Mouse (Mus musculus): ENCODE measurements around the gene Dnajb14. TPM values are rescaled to one million over a fixed set of nuclear protein-coding genes. Genes with fewer than 3 reads are reported as not detected.
A peak's percentile ranks its signal among the peaks of the same experiment; 100 is the strongest.

The Dnajb14 gene
- polyA plus RNA-seq, 1 experiment, result 22.3 TPM

DNA sequence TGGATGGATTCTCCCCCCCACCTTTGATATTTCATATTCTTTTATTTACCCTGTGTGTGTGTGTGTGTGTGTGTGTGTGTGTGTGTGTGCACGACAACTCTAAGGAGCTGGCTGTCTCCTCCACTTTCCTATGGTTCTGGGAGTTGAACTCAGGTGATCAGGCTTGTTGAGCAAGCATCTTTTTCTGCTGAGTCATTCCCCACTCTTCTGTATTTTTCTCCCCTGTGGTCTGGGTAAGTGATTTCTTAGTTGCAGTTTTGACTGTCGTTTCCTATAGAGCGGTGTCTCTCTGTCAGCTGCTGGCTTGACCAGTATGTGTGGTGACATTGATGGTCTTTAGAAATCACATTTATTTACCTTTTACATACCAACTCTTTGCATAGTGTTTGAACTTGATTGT is 11.8 kb downstream of the Dnajb14 start:
- TF ChIP-seq CTCF (IDR thresholded peaks at IDR 0.05; ENCODE audit: extremely low read depth, insufficient read depth, low read length) (no peak), POLR2A (IDR thresholded peaks at IDR 0.05; ENCODE audit: extremely low read depth, insufficient read depth, low read length) (no peak)
- no peak overlapping the region for H3K27ac ChIP-seq (ENCODE audit: insufficient read depth, low read length)
- H3K4me3 ChIP-seq (ENCODE audit: insufficient read depth, low read length), result no peak overlapping the region
- H3K4me1 ChIP-seq (ENCODE audit: control insufficient read depth, insufficient read depth, low read length), result peaks cover 1% of the 10 kb centered on the region

DNA sequence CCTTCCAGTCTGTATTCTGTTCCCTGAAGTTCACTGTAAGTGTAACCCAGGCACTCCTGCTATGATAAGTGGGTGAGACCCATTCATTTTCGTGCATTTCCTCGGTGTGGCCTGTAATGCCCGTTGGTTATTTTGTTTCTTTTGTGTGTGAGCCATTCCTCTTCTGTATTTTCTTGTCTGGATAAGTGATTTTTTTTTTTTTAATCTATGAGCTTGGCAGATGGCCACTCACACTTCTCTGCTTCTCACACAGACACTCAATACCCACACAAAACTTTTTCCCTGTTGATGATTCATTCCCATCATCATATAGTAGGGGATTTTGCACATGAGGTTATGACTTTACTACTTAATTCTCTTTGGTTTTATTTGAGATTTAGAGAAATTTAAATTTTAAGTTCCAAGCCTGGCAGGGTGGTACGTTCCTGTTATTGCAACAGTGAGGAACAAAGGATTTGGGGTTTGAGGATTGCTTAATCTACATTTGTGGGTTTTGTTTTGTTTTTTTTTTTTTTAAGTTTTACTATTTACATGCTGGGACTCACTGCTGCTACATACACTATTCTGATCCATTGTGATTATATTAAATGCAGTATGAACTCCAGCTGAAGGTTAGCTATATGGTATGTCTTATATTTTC is 12.8 kb downstream of the Dnajb14 start:
- no peak for TF ChIP-seq POLR2A (IDR thresholded peaks at IDR 0.05; ENCODE audit: extremely low read depth, insufficient read depth, low read length)
- TF ChIP-seq CTCF (IDR thresholded peaks at IDR 0.05; ENCODE audit: extremely low read depth, insufficient read depth, low read length), result no peak
- Histone ChIP-seq H3K27ac (ENCODE audit: insufficient read depth, low read length) (no peak overlapping the region), H3K4me1 (ENCODE audit: control insufficient read depth, insufficient read depth, low read length) (peaks cover 1% of the 10 kb centered on the region), H3K4me3 (ENCODE audit: insufficient read depth, low read length) (no peak overlapping the region)

- no peak overlapping the region for H3K4me3 ChIP-seq (ENCODE audit: insufficient read depth, low read length)
Observed at GRCm38 (mm10) chr3:137881093-137881492, 13.6 kb downstream of the Dnajb14 start.

GRCm38 (mm10) chr3:137887961-137888360 is 20.5 kb downstream of the Dnajb14 start:
- Histone ChIP-seq H3K4me3 (ENCODE audit: insufficient read depth, low read length) (no peak overlapping the region), H3K4me1 (ENCODE audit: control insufficient read depth, insufficient read depth, low read length) (no peaks in the 10 kb centered on the region), H3K27ac (ENCODE audit: insufficient read depth, low read length) (no peak overlapping the region)
- TF ChIP-seq CTCF (IDR thresholded peaks at IDR 0.05; ENCODE audit: extremely low read depth, insufficient read depth, low read length) (no peak), POLR2A (IDR thresholded peaks at IDR 0.05; ENCODE audit: extremely low read depth, insufficient read depth, low read length) (no peak)

More at GRCm38 (mm10) chr3:137881093-137881492, 13.6 kb downstream of the Dnajb14 start:
- TF ChIP-seq CTCF (IDR thresholded peaks at IDR 0.05; ENCODE audit: extremely low read depth, insufficient read depth, low read length) (no peak), POLR2A (IDR thresholded peaks at IDR 0.05; ENCODE audit: extremely low read depth, insufficient read depth, low read length) (no peak)
- Histone ChIP-seq H3K4me1 (ENCODE audit: control insufficient read depth, insufficient read depth, low read length) (peaks cover 1% of the 10 kb centered on the region), H3K27ac (ENCODE audit: insufficient read depth, low read length) (no peak overlapping the region)

GRCm38 (mm10) chr3:137891089-137891488 is 23.6 kb downstream of the Dnajb14 start:
- no peaks in the 10 kb centered on the region for H3K4me1 ChIP-seq (ENCODE audit: control insufficient read depth, insufficient read depth, low read length)
- H3K27ac ChIP-seq (ENCODE audit: insufficient read depth, low read length), result no peak overlapping the region
- H3K4me3 ChIP-seq (ENCODE audit: insufficient read depth, low read length), result no peak overlapping the region
- TF ChIP-seq POLR2A (IDR thresholded peaks at IDR 0.05; ENCODE audit: extremely low read depth, insufficient read depth, low read length), result no peak
- TF ChIP-seq CTCF (IDR thresholded peaks at IDR 0.05; ENCODE audit: extremely low read depth, insufficient read depth, low read length), result no peak

GRCm38 (mm10) chr3:137892118-137892517 is 24.6 kb downstream of the Dnajb14 start:
- Histone ChIP-seq H3K4me1 (ENCODE audit: control insufficient read depth, insufficient read depth, low read length) (no peaks in the 10 kb centered on the region), H3K27ac (ENCODE audit: insufficient read depth, low read length) (no peak overlapping the region)
- TF ChIP-seq CTCF (IDR thresholded peaks at IDR 0.05; ENCODE audit: extremely low read depth, insufficient read depth, low read length), result no peak
- no peak for TF ChIP-seq POLR2A (IDR thresholded peaks at IDR 0.05; ENCODE audit: extremely low read depth, insufficient read depth, low read length)

GRCm38 (mm10) chr3:137893789-137894188 is 26.3 kb downstream of the Dnajb14 start:
- Histone ChIP-seq H3K27ac (ENCODE audit: insufficient read depth, low read length) (no peak overlapping the region), H3K4me1 (ENCODE audit: control insufficient read depth, insufficient read depth, low read length) (no peaks in the 10 kb centered on the region), H3K4me3 (ENCODE audit: insufficient read depth, low read length) (no peak overlapping the region)
- TF ChIP-seq CTCF (IDR thresholded peaks at IDR 0.05; ENCODE audit: extremely low read depth, insufficient read depth, low read length), result no peak
- no peak for TF ChIP-seq POLR2A (IDR thresholded peaks at IDR 0.05; ENCODE audit: extremely low read depth, insufficient read depth, low read length)

More at GRCm38 (mm10) chr3:137892118-137892517, 24.6 kb downstream of the Dnajb14 start:
- H3K4me3 ChIP-seq (ENCODE audit: insufficient read depth, low read length), result no peak overlapping the region

GRCm38 (mm10) chr3:137895196-137895595 is 27.7 kb downstream of the Dnajb14 start:
- H3K4me1 ChIP-seq (ENCODE audit: control insufficient read depth, insufficient read depth, low read length), result no peaks in the 10 kb centered on the region
- H3K4me3 ChIP-seq (ENCODE audit: insufficient read depth, low read length), result no peak overlapping the region
- TF ChIP-seq CTCF (IDR thresholded peaks at IDR 0.05; ENCODE audit: extremely low read depth, insufficient read depth, low read length) (peak; percentile 24; the same call in 1 of the 2 replicates), POLR2A (IDR thresholded peaks at IDR 0.05; ENCODE audit: extremely low read depth, insufficient read depth, low read length) (no peak)
- no peak overlapping the region for H3K27ac ChIP-seq (ENCODE audit: insufficient read depth, low read length)

DNA sequence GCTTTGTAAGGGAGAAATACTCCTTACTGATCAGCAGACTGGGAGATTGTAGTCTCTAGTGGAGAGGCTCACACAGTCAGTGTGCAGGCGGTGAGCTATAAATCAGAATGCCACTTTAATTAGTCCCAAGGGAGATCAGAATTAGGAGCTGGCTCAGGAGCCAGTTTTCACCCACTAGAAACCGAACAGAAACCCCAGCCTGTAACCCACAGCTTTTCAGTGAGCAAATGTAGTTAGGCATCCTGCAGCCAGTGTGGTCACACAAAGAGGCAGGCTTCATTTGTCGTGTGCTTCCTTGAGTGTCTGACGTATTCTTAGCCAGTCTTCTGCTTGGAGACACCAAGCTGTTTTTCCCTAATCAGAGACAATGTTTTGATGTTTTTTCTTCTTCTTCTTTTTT is 28.9 kb downstream of the Dnajb14 start:
- Histone ChIP-seq H3K4me1 (ENCODE audit: control insufficient read depth, insufficient read depth, low read length) (no peaks in the 10 kb centered on the region), H3K27ac (ENCODE audit: insufficient read depth, low read length) (no peak overlapping the region), H3K4me3 (ENCODE audit: insufficient read depth, low read length) (no peak overlapping the region)
- no peak for TF ChIP-seq POLR2A (IDR thresholded peaks at IDR 0.05; ENCODE audit: extremely low read depth, insufficient read depth, low read length)
- TF ChIP-seq CTCF (IDR thresholded peaks at IDR 0.05; ENCODE audit: extremely low read depth, insufficient read depth, low read length), result no peak

- no peak overlapping the region for H3K4me3 ChIP-seq (ENCODE audit: insufficient read depth, low read length)
- H3K27ac ChIP-seq (ENCODE audit: insufficient read depth, low read length), result no peak overlapping the region
- no peak for TF ChIP-seq POLR2A (IDR thresholded peaks at IDR 0.05; ENCODE audit: extremely low read depth, insufficient read depth, low read length)
- no peak for TF ChIP-seq CTCF (IDR thresholded peaks at IDR 0.05; ENCODE audit: extremely low read depth, insufficient read depth, low read length)
Observed at GRCm38 (mm10) chr3:137896867-137897266, 29.4 kb downstream of the Dnajb14 start.

More at GRCm38 (mm10) chr3:137896867-137897266, 29.4 kb downstream of the Dnajb14 start:
- H3K4me1 ChIP-seq (ENCODE audit: control insufficient read depth, insufficient read depth, low read length), result no peaks in the 10 kb centered on the region

All from cortical plate, adult 2 months (tissue).